ENCODE assay signal across 14 mouse cellular contexts in genomic region chr12:111819936-111820335, GRCm38 (mm10). TPM values are rescaled to one million over a fixed set of nuclear protein-coding genes. Genes with fewer than 3 reads are reported as not detected.
DNase-seq lines count a peak whose midpoint lies in the region; ATAC-seq lines count a peak whose summit lies in the region.
"Had no signal": no experiment of that assay in that cellular context is flagged by ENCODE, and none has a peak within 500 bp of the region (broad histone marks: within the 10 kb centered on the region; RNA-seq: fewer than 3 reads in every experiment).

No protein-coding gene starts in this region.

- peaks cover 51% of the 10 kb centered on the region for H3K4me1 ChIP-seq in kidney, embryonic 15.5 days

- no peak overlapping the region for H3K4me2 ChIP-seq in kidney, embryonic 15.5 days
- H3K4me2 ChIP-seq: heart, embryonic 11.5 days; hindbrain, embryonic 12.5 days; lung, embryonic 14.5 days; midbrain, embryonic 15.5 days; neural tube, embryonic 13.5 days had no signal

- no peak overlapping the region for H3K27ac ChIP-seq in kidney, embryonic 15.5 days
- H3K27ac ChIP-seq: hindbrain, embryonic 12.5 days; midbrain, embryonic 15.5 days; neural tube, embryonic 13.5 days had no signal

- DNase-seq in kidney, adult 11 months, result peak; percentile 69
- peak; percentile 51 for DNase-seq in urinary bladder, postnatal 14 days (ENCODE audit: low spot score)
- no peak for DNase-seq in urinary bladder, postnatal 4 days (ENCODE audit: low spot score in 2 of 2)
- DNase-seq in kidney, postnatal 36 days, result peak; percentile 72 to 80
- DNase-seq: left cerebral cortex, postnatal 4 days; lung, embryonic 14.5 days had no signal

- H3K27me3 ChIP-seq in kidney, embryonic 15.5 days, result no peaks in the 10 kb centered on the region
- H3K27me3 ChIP-seq: CH12.LX; hindbrain, embryonic 12.5 days; midbrain, embryonic 15.5 days; neural tube, embryonic 13.5 days had no signal

- no peak for ATAC-seq in kidney, embryonic 15.5 days (replicated peaks; ENCODE audit: low FRiP score)
- ATAC-seq in erythroblast, adult 5-6 weeks (replicated peaks; ENCODE audit: low FRiP score, poor library complexity, severe bottlenecking), result no peak
- no peak for ATAC-seq in inflammation-experienced regulatory T-cells, adult 6 months
- ATAC-seq: midbrain, embryonic 15.5 days had no signal

- no peak overlapping the region; the same call in 1 of the 2 replicates for H3K9ac ChIP-seq in kidney, embryonic 15.5 days
- H3K9ac ChIP-seq: hindbrain, embryonic 12.5 days; lung, embryonic 14.5 days; midbrain, embryonic 15.5 days; neural tube, embryonic 13.5 days had no signal

- WGBS in kidney, embryonic 15.5 days, result 48% methylated on average over 8 of the region's 8 CpGs

- peaks cover 37% of the 10 kb centered on the region for H3K36me3 ChIP-seq in kidney, embryonic 15.5 days

- H3K4me3 ChIP-seq in kidney, embryonic 15.5 days (replicated peaks), result no peak overlapping the region
- H3K4me3 ChIP-seq: hindbrain, embryonic 12.5 days; midbrain, embryonic 15.5 days; neural tube, embryonic 13.5 days had no signal

- H3K9me3 ChIP-seq in kidney, embryonic 15.5 days (replicated peaks), result no peaks in the 10 kb centered on the region
- H3K9me3 ChIP-seq: hindbrain, embryonic 12.5 days; midbrain, embryonic 15.5 days; neural tube, embryonic 13.5 days had no signal

RNA-seq across cellular contexts. Expression of gene Zfyve21, which starts 6.0 kb away (rescaled TPM):
- polyA plus RNA-seq in kidney, embryonic 15.5 days (2015; fragmentation: Nextera tagmentation; extraction: Ambion mirVana), result 117 and 125 TPM in 2 replicates
- total RNA-seq in erythroblast, adult 5-6 weeks (2015; ENCODE audit: low replicate concordance), result 2.5 and 3.3 TPM in 2 replicates
- total RNA-seq in erythroblast, adult 5-6 weeks (2017; ENCODE audit: low replicate concordance), result 2.4 and 4.9 TPM in 2 replicates
- 1 to 10 TPM; 3.5 to 6.8 (median 4.5) TPM for polyA plus RNA-seq in inflammation-experienced regulatory T-cells, adult 6 months (2017; shearing (Covaris generic))

RNA-seq across cellular contexts. Expression of gene Xrcc3, which starts 6.3 kb away (rescaled TPM):
- polyA plus RNA-seq in kidney, embryonic 15.5 days (2015; fragmentation: Nextera tagmentation; extraction: Ambion mirVana), result 14.0 and 14.3 TPM in 2 replicates
- total RNA-seq in erythroblast, adult 5-6 weeks (2015; ENCODE audit: low replicate concordance), result 1.7 and 1.9 TPM in 2 replicates
- total RNA-seq in erythroblast, adult 5-6 weeks (2017; ENCODE audit: low replicate concordance), result 2.0 and 5.6 TPM in 2 replicates
- 1 to 10 TPM; 2.8 to 5.2 (median 4.1) TPM for polyA plus RNA-seq in inflammation-experienced regulatory T-cells, adult 6 months (2017; shearing (Covaris generic))

Comparison
In these comparisons a context has a peak if more than half of its experiments do, and no peak if none do; other contexts are left out.
1. DNase-seq: peak in kidney, adult 11 months (single experiment), urinary bladder, postnatal 14 days (single experiment) and kidney, postnatal 36 days (2 of 2); none in urinary bladder, postnatal 4 days (0 of 2).
2. RNA of gene Zfyve21, which starts 6.0 kb away (polyA plus RNA-seq): 117 to 125 TPM in kidney, embryonic 15.5 days; 3.5 to 6.8 TPM in inflammation-experienced regulatory T-cells, adult 6 months; every median in the first group is over 10 times any median in the second.